Mouse (Mus musculus) CD4-positive, CD25-positive, alpha-beta regulatory T cell (primary cell): ENCODE results near the gene Mcpt2. TPM values are rescaled to one million over a fixed set of nuclear protein-coding genes. Genes with fewer than 3 reads are reported as not detected.

ENCODE experiments used
- polyA plus RNA-seq: library from polyadenylated mRNA; unstranded; fragments of 100-300 nt; shearing (Covaris generic); gene quantifications from one replicate; pipeline ENCODE4 v1.2.1, GENCODE M21; 2017

Mcpt2 gene
- polyA plus RNA-seq: not detected

GRCm38 (mm10) chr14:56041792-56042191, at the start of gene Mcpt2:
TSS of gene Mcpt2 (plus strand) at chr14:56042041.

GRCm38 (mm10) chr14:56017671-56018070, 24.2 kb upstream of the Mcpt2 start, which contains the start of gene Mcpt1:
TSS of gene Mcpt1 (plus strand) at chr14:56017971.

GRCm38 (mm10) chr14:56030395-56030794, 11.4 kb upstream of the Mcpt2 start, which contains the start of gene Mcpt9:
TSS of gene Mcpt9 (minus strand) at chr14:56030495.

GRCm38 (mm10) chr14:56062213-56062612, 20.4 kb downstream of the Mcpt2 start, which contains the start of gene Mcpt4:
TSS of gene Mcpt4 (minus strand) at chr14:56062313.

GRCm38 (mm10) chr14:56085167-56085566, 43.3 kb downstream of the Mcpt2 start, which contains the start of gene Mcpt8:
TSS of gene Mcpt8 (minus strand) at chr14:56085273.

Other genes with a start within 250 kb of the Mcpt2 start
- not detected for gene Nfatc4, start 218.9 kb upstream of the Mcpt2 start, polyA plus RNA-seq
- 1.2 TPM for gene Nynrin, start 188.0 kb upstream of the Mcpt2 start, polyA plus RNA-seq
- gene Cbln3, start 157.6 kb upstream of the Mcpt2 start, polyA plus RNA-seq: 0.20 TPM
- gene Khnyn, start 157.1 kb upstream of the Mcpt2 start, polyA plus RNA-seq: 63.7 TPM
- 73.6 TPM for gene Sdr39u1, start 141.7 kb upstream of the Mcpt2 start, polyA plus RNA-seq
- gene Cma1, start 97.4 kb upstream of the Mcpt2 start, polyA plus RNA-seq: not detected
- not detected for gene Cma2, start 91.1 kb upstream of the Mcpt2 start, polyA plus RNA-seq
- gene Mcpt1, start 24.1 kb upstream of the Mcpt2 start, polyA plus RNA-seq: not detected
- gene Mcpt9, start 11.5 kb upstream of the Mcpt2 start, polyA plus RNA-seq: not detected
- not detected for gene Mcpt4, start 20.3 kb downstream of the Mcpt2 start, polyA plus RNA-seq
- gene Mcpt8, start 43.2 kb downstream of the Mcpt2 start, polyA plus RNA-seq: not detected
- not detected for gene Ctsg, start 60.5 kb downstream of the Mcpt2 start, polyA plus RNA-seq
- gene Gzme, start 78.6 kb downstream of the Mcpt2 start, polyA plus RNA-seq: not detected
- 0.19 TPM for gene Gzmd, start 90.6 kb downstream of the Mcpt2 start, polyA plus RNA-seq
- gene Gzmg, start 117.5 kb downstream of the Mcpt2 start, polyA plus RNA-seq: not detected
- not detected for gene Gzmn, start 132.6 kb downstream of the Mcpt2 start, polyA plus RNA-seq
- not detected for gene Gzmf, start 169.4 kb downstream of the Mcpt2 start, polyA plus RNA-seq
- gene Gzmc, start 192.6 kb downstream of the Mcpt2 start, polyA plus RNA-seq: 5.0 TPM
- 7.5 TPM for gene Gzmb, start 220.2 kb downstream of the Mcpt2 start, polyA plus RNA-seq